Mouse (Mus musculus) midbrain, embryonic 15.5 days (tissue): ENCODE data around the gene Tmed6. TPM values are rescaled to one million over a fixed set of nuclear protein-coding genes. Genes with fewer than 3 reads are reported as not detected.
"Not testable (repeated sequence)": the region's sequence is repeated elsewhere in the genome, so short reads cannot be mapped to it uniquely, and the experiment has no call there.

ENCODE experiments used
- ATAC-seq: fragments of 200-750 bp; cut with Nextera tagmentation; replicated peaks from 2 replicates; pipeline ENCODE4 v1.8.0; 2017; ENCODE audit warnings: moderate TSS enrichment
- H3K27ac ChIP-seq: fragments of 300-500 bp; sonication (generic); 2 replicates; pipeline ENCODE4 v1.5.1; 2015; ENCODE audit warnings: mild to moderate bottlenecking, inconsistent platforms
- H3K27me3 ChIP-seq: fragments of 300-500 bp; sonication (generic); replicated peaks from 2 replicates; pipeline ENCODE4 v1.6.1; 2015; ENCODE audit warnings: inconsistent platforms
- H3K36me3 ChIP-seq: fragments of 300-500 bp; sonication (generic); replicated peaks from 2 replicates; pipeline ENCODE4 v1.6.1; 2015; ENCODE audit warnings: inconsistent platforms
- H3K4me1 ChIP-seq: fragments of 300-500 bp; sonication (generic); 2 replicates; pipeline ENCODE4 v1.6.1; 2015; ENCODE audit warnings: inconsistent platforms
- H3K4me2 ChIP-seq: fragments of 300-500 bp; sonication (generic); 2 replicates; pipeline ENCODE4 v1.6.1; 2015; ENCODE audit warnings: inconsistent platforms, mild to moderate bottlenecking, moderate library complexity
- H3K4me3 ChIP-seq: fragments of 300-500 bp; sonication (generic); 2 replicates; pipeline ENCODE4 v1.5.1; 2015; ENCODE audit warnings: mild to moderate bottlenecking, inconsistent platforms
- H3K9ac ChIP-seq: fragments of 300-500 bp; sonication (generic); 2 replicates; pipeline ENCODE4 v1.6.1; 2015; ENCODE audit warnings: mild to moderate bottlenecking, inconsistent platforms
- H3K9me3 ChIP-seq: fragments of 300-500 bp; sonication (generic); 2 replicates; pipeline ENCODE4 v1.6.1; 2016; ENCODE audit warnings: inconsistent platforms
- WGBS: fragments of 180-500 bp; shearing (Covaris S2); methylation state at CpG from one replicate; pipeline ENCODE4 v1.1.7; 2015; ENCODE audit warnings: mixed read lengths; 5-methylcytosine and 5-hydroxymethylcytosine counted together
- polyA plus RNA-seq: library from polyadenylated mRNA; unstranded; fragments of >200 nt; fragmentation: Nextera tagmentation; extraction: Ambion mirVana; gene quantifications from 2 replicates; pipeline ENCODE4 v1.2.1, GENCODE M21; 2015

Gene Tmed6
- polyA plus RNA-seq, 1 experiment from 2014 or later, result not detected

- H3K4me2 ChIP-seq, result peak within 1 kb of the TSS; percentile 82
- H3K9me3 ChIP-seq, result no peaks in the 10 kb centered on the region
- peak within 1 kb of the TSS; percentile 94 for H3K4me3 ChIP-seq
- peaks cover 25% of the 10 kb centered on the region for H3K4me1 ChIP-seq
- no peaks in the 10 kb centered on the region for H3K27me3 ChIP-seq
- under 1% methylated on average over 88 of the region's 88 CpGs for WGBS
- H3K36me3 ChIP-seq, result peaks cover 28% of the 10 kb centered on the region
- peak within 1 kb of the TSS; percentile 76 for H3K9ac ChIP-seq
- ATAC-seq, result peak; percentile 96
- H3K27ac ChIP-seq, result peak within 1 kb of the TSS; percentile 81
Measured at GRCm38 (mm10) chr8:107056076-107056972, 9.1 kb downstream of the Tmed6 start, which contains the start of the genes Cog8 and Nip7. Gene Cog8, minus strand, starts transcription at chr8:107056689. Gene Nip7, plus strand, starts transcription at chr8:107056877.

GRCm38 (mm10) chr8:107052046-107052445 lies 13.4 kb downstream of the Tmed6 start:
- Histone ChIP-seq H3K36me3 (peaks cover 35% of the 10 kb centered on the region), H3K27me3 (no peaks in the 10 kb centered on the region), H3K27ac (no peak overlapping the region), H3K9me3 (no peaks in the 10 kb centered on the region), H3K9ac (no peak overlapping the region), H3K4me3 (no peak overlapping the region), H3K4me2 (no peak overlapping the region), H3K4me1 (peaks cover 36% of the 10 kb centered on the region)
- no peak for ATAC-seq
- WGBS, result 97% methylated on average over 8 of the region's 8 CpGs

- H3K4me1 ChIP-seq, result peaks cover 22% of the 10 kb centered on the region
- H3K9me3 ChIP-seq, result no peaks in the 10 kb centered on the region
- peak overlapping the region; percentile 71 for H3K4me3 ChIP-seq
- no peaks in the 10 kb centered on the region for H3K27me3 ChIP-seq
- ATAC-seq, result no peak
- no peak overlapping the region for H3K9ac ChIP-seq
- H3K36me3 ChIP-seq, result peaks cover 60% of the 10 kb centered on the region
- H3K27ac ChIP-seq, result no peak overlapping the region
- peak overlapping the region; percentile 96 for H3K4me2 ChIP-seq
- WGBS, result 97% methylated on average over 4 of the region's 4 CpGs
Measured at GRCm38 (mm10) chr8:107049480-107049879, 16.0 kb downstream of the Tmed6 start.

- WGBS, result under 1% methylated on average over 87 of the region's 87 CpGs
- no peaks in the 10 kb centered on the region for H3K27me3 ChIP-seq
- peak within 1 kb of the TSS; percentile 86 for H3K27ac ChIP-seq
- H3K36me3 ChIP-seq, result peaks cover 66% of the 10 kb centered on the region
- ATAC-seq, result peak; percentile 89
- H3K9ac ChIP-seq, result peak within 1 kb of the TSS; percentile 55
- H3K4me3 ChIP-seq, result peak within 1 kb of the TSS; percentile 71
- peaks cover 22% of the 10 kb centered on the region for H3K4me1 ChIP-seq
- H3K9me3 ChIP-seq, result no peaks in the 10 kb centered on the region
- H3K4me2 ChIP-seq, result peak within 1 kb of the TSS; percentile 96
Measured at GRCm38 (mm10) chr8:107048061-107048941, 17.1 kb downstream of the Tmed6 start, which contains the start of gene Pdf. Gene Pdf, minus strand, starts transcription at chr8:107048614.

- H3K27me3 ChIP-seq, result no peaks in the 10 kb centered on the region
- no peaks in the 10 kb centered on the region for H3K9me3 ChIP-seq
- peaks cover 22% of the 10 kb centered on the region for H3K4me1 ChIP-seq
- H3K4me2 ChIP-seq, result peak overlapping the region; percentile 96; the same call in 1 of the 2 replicates
- no peak for ATAC-seq
- H3K9ac ChIP-seq, result no peak overlapping the region
- H3K36me3 ChIP-seq, result peaks cover 69% of the 10 kb centered on the region
- no peak overlapping the region for H3K27ac ChIP-seq
- H3K4me3 ChIP-seq, result no peak overlapping the region
- 91% methylated on average over 5 of the region's 5 CpGs for WGBS
Measured at GRCm38 (mm10) chr8:107046976-107047375, 18.5 kb downstream of the Tmed6 start.

- H3K4me3 ChIP-seq, result no peak overlapping the region
- no peak overlapping the region for H3K9ac ChIP-seq
- peaks cover 22% of the 10 kb centered on the region for H3K4me1 ChIP-seq
- no peak for ATAC-seq
- no peaks in the 10 kb centered on the region for H3K9me3 ChIP-seq
- no peaks in the 10 kb centered on the region for H3K27me3 ChIP-seq
- H3K4me2 ChIP-seq, result no peak overlapping the region
- H3K36me3 ChIP-seq, result peaks cover 65% of the 10 kb centered on the region
- 94% methylated on average over 6 of the region's 6 CpGs for WGBS
- H3K27ac ChIP-seq, result no peak overlapping the region
Measured at GRCm38 (mm10) chr8:107045478-107045877, 20.0 kb downstream of the Tmed6 start.

GRCm38 (mm10) chr8:107040632-107041031 lies 24.8 kb downstream of the Tmed6 start:
- no peak for ATAC-seq
- H3K4me1 ChIP-seq, result no peaks in the 10 kb centered on the region
- H3K4me3 ChIP-seq, result no peak overlapping the region
- H3K4me2 ChIP-seq, result no peak overlapping the region
- no peaks in the 10 kb centered on the region for H3K27me3 ChIP-seq
- peaks cover 71% of the 10 kb centered on the region for H3K36me3 ChIP-seq
- H3K9ac ChIP-seq, result no peak overlapping the region
- H3K9me3 ChIP-seq, result no peaks in the 10 kb centered on the region
- no peak overlapping the region for H3K27ac ChIP-seq
- WGBS, result 86% methylated on average over 7 of the region's 7 CpGs

GRCm38 (mm10) chr8:107036626-107037025 lies 28.8 kb downstream of the Tmed6 start:
- Histone ChIP-seq H3K27ac (no peak overlapping the region), H3K9ac (no peak overlapping the region), H3K4me1 (peaks cover 24% of the 10 kb centered on the region), H3K4me3 (no peak overlapping the region), H3K4me2 (no peak overlapping the region), H3K9me3 (no peaks in the 10 kb centered on the region), H3K27me3 (no peaks in the 10 kb centered on the region), H3K36me3 (peaks cover 35% of the 10 kb centered on the region)
- ATAC-seq, result no peak
- WGBS, result 82% methylated on average over 8 of the region's 8 CpGs

GRCm38 (mm10) chr8:107035641-107036040 lies 29.8 kb downstream of the Tmed6 start:
- H3K36me3 ChIP-seq, result peaks cover 28% of the 10 kb centered on the region
- ATAC-seq, result no peak
- H3K9ac ChIP-seq, result no peak overlapping the region
- H3K27me3 ChIP-seq, result no peaks in the 10 kb centered on the region
- WGBS, result 91% methylated on average over 3 of the region's 3 CpGs
- peaks cover 24% of the 10 kb centered on the region for H3K4me1 ChIP-seq
- no peaks in the 10 kb centered on the region for H3K9me3 ChIP-seq
- H3K27ac ChIP-seq, result no peak overlapping the region
- no peak overlapping the region for H3K4me3 ChIP-seq
- no peak overlapping the region for H3K4me2 ChIP-seq

GRCm38 (mm10) chr8:107033609-107034008 lies 31.8 kb downstream of the Tmed6 start:
- not testable (repeated sequence) for ATAC-seq, H3K9ac ChIP-seq, H3K27me3 ChIP-seq, H3K4me3 ChIP-seq, H3K27ac ChIP-seq, H3K4me2 ChIP-seq, H3K9me3 ChIP-seq
- 89% methylated on average over 2 of the region's 2 CpGs for WGBS
- peaks cover 11% of the 10 kb centered on the region for H3K36me3 ChIP-seq
- H3K4me1 ChIP-seq, result peaks cover 24% of the 10 kb centered on the region

GRCm38 (mm10) chr8:107031577-107032090 lies 33.8 kb downstream of the Tmed6 start:
- H3K36me3 ChIP-seq, result 0 out of 2 replicates have a peak, but pooled peaks cover 1% of the 10 kb centered on the region
- no peaks in the 10 kb centered on the region for H3K9me3 ChIP-seq
- H3K27ac ChIP-seq, result peak overlapping the region; percentile 72
- H3K9ac ChIP-seq, result peak overlapping the region; percentile 92
- H3K4me1 ChIP-seq, result peaks cover 24% of the 10 kb centered on the region
- H3K4me3 ChIP-seq, result peak overlapping the region; percentile 68
- H3K27me3 ChIP-seq, result no peaks in the 10 kb centered on the region
- no peak; the same call in 1 of the 2 replicates for ATAC-seq
- peak overlapping the region; percentile 65 for H3K4me2 ChIP-seq
- WGBS, result under 1% methylated on average over 36 of the region's 40 CpGs
